Comparison of ENCODE assay signal across 35 mouse cellular contexts in genomic region chr17:13889818-13890434, GRCm38 (mm10). TPM values are rescaled to one million over a fixed set of nuclear protein-coding genes. Genes with fewer than 3 reads are reported as not detected.
DNase-seq lines count a peak whose midpoint lies in the region; ATAC-seq and TF ChIP-seq lines count a peak whose summit lies in the region.
"Had no signal": no experiment of that assay in that cellular context is flagged by ENCODE, and none has a peak within 500 bp of the region (broad histone marks: within the 10 kb centered on the region; RNA-seq: fewer than 3 reads in every experiment).

No protein-coding gene starts in this region.

- TF ChIP-seq CTCF in gastrocnemius, adult 2 months (IDR thresholded peaks at IDR 0.05), result no peak

- no peaks in the 10 kb centered on the region for H3K27me3 ChIP-seq in lung, embryonic 15.5 days
- H3K27me3 ChIP-seq: CH12.LX; forebrain, embryonic 13.5 days; hindbrain, embryonic 12.5 days; hindbrain, embryonic 15.5 days; Patski had no signal

- intact Hi-C loops in gastrocnemius, adult 2 months (cut with DNase I), result no loop called here

- no peaks in the 10 kb centered on the region for H3K4me1 ChIP-seq in lung, embryonic 15.5 days
- H3K4me1 ChIP-seq in brown adipose tissue, adult 24 weeks (ENCODE audit: control insufficient read depth, insufficient read depth, insufficient read length, low read length), result peaks cover 6% of the 10 kb centered on the region
- H3K4me1 ChIP-seq: forebrain, embryonic 10.5 days; forebrain, embryonic 13.5 days; heart, embryonic 10.5 days; hindbrain, embryonic 12.5 days; hindbrain, embryonic 15.5 days had no signal

- H3K36me3 ChIP-seq in lung, embryonic 15.5 days, result peaks cover 33% of the 10 kb centered on the region
- H3K36me3 ChIP-seq: G1E had no signal

- DNase-seq in gastrocnemius, adult 2 months, result no peak
- DNase-seq in gastrocnemius, postnatal 25 days, result no peak
- DNase-seq in lung, adult 18-20 months, result no peak
- peak; percentile 15 for DNase-seq in lung, postnatal 36 days
- no peak for DNase-seq in lung, postnatal 4 days
- DNase-seq: adrenal gland, postnatal 10 days; adrenal gland, postnatal 36 days; B cell, adult 2 months; cerebellum, adult 11 months; cerebellum, adult 2 months; cerebellum, adult 9-11 months; cerebellum, postnatal 25 days; gastrocnemius, postnatal 14 days; heart, adult 18-20 months had no signal

- ATAC-seq in lung, embryonic 15.5 days (ENCODE audit: borderline replicate concordance, extremely low read depth, low FRiP score, low TSS enrichment), result 0 out of 2 replicates have a peak, but pooled peaks have one; percentile 74
- ATAC-seq: forebrain, embryonic 13.5 days; forebrain, embryonic 16.5 days; Patski had no signal

- WGBS in lung, embryonic 15.5 days, result 53% methylated on average over 7 of the region's 7 CpGs

- H3K4me2 ChIP-seq in lung, embryonic 15.5 days, result no peak overlapping the region
- H3K4me2 ChIP-seq: forebrain, embryonic 13.5 days; hindbrain, embryonic 12.5 days; hindbrain, embryonic 15.5 days had no signal

- no peak overlapping the region for H3K9ac ChIP-seq in lung, embryonic 15.5 days
- H3K9ac ChIP-seq: forebrain, embryonic 13.5 days; hindbrain, embryonic 12.5 days; hindbrain, embryonic 15.5 days had no signal

- H3K4me3 ChIP-seq in gastrocnemius, adult 2 months, result peak overlapping the region; percentile 55
- no peak overlapping the region for H3K4me3 ChIP-seq in lung, embryonic 15.5 days
- peak overlapping the region; percentile 55 for H3K4me3 ChIP-seq in brown adipose tissue, adult 24 weeks (ENCODE audit: insufficient read depth, low read depth, low read length)
- H3K4me3 ChIP-seq: forebrain, embryonic 10.5 days; forebrain, embryonic 13.5 days; heart, embryonic 10.5 days; hindbrain, embryonic 12.5 days; hindbrain, embryonic 15.5 days had no signal

- peak overlapping the region; percentile 38 for H3K27ac ChIP-seq in gastrocnemius, adult 2 months
- no peak overlapping the region for H3K27ac ChIP-seq in lung, embryonic 15.5 days
- H3K27ac ChIP-seq in brown adipose tissue, adult 24 weeks (replicated peaks; ENCODE audit: low read depth, low read length), result peak overlapping the region; percentile 85
- H3K27ac ChIP-seq: forebrain, embryonic 10.5 days; forebrain, embryonic 13.5 days; heart, embryonic 10.5 days; hindbrain, embryonic 12.5 days; hindbrain, embryonic 15.5 days had no signal

- no peaks in the 10 kb centered on the region for H3K9me3 ChIP-seq in lung, embryonic 15.5 days
- H3K9me3 ChIP-seq: forebrain, embryonic 10.5 days; forebrain, embryonic 13.5 days; G1E; heart, embryonic 10.5 days; hindbrain, embryonic 12.5 days; hindbrain, embryonic 15.5 days had no signal

RNA-seq across cellular contexts. Expression of gene Gm7168, which starts 58.2 kb away (rescaled TPM):
- total RNA-seq in gastrocnemius, adult 2 months (2021), result not detected
- total RNA-seq in gastrocnemius, postnatal 25 days (2021), result not detected
- not detected in 2 replicates for polyA plus RNA-seq in lung, embryonic 15.5 days (2015; fragmentation: Nextera tagmentation; extraction: Ambion mirVana)
- not detected in 2 replicates for polyA plus RNA-seq in brown adipose tissue, adult 24 weeks (2012; ENCODE audit: insufficient read depth, insufficient read length, missing spikeins)
- total RNA-seq: adrenal gland, adult 18-20 months; adrenal gland, postnatal 10 days; CH12.LX; common myeloid progenitor, adult 5-6 weeks; gastrocnemius, adult 18-20 months; gastrocnemius, postnatal 14 days; heart, postnatal 25 days; hematopoietic stem cell, adult 5-6 weeks had no signal
- polyA plus RNA-seq: cerebellum, adult 2 months; embryonic facial prominence, embryonic 11.5 days; embryonic facial prominence, embryonic 14.5 days; forebrain, embryonic 10.5 days; forebrain, embryonic 13.5 days; forebrain, embryonic 16.5 days; G1E; gonadal fat pad, adult 2 months; heart, embryonic 10.5 days; heart, embryonic 14.5 days; heart, postnatal 0 days; hindbrain, embryonic 12.5 days; hindbrain, embryonic 15.5 days; Patski had no signal
